Mouse (Mus musculus) myocyte (in vitro differentiated cells): Measurements from ENCODE around the gene Serpina3c.

ENCODE experiments used
- CEBPB ChIP-seq: IDR thresholded peaks from 2 replicates; pipeline ENCODE4 v1.6.1; 2011; ENCODE audit warnings: mild to moderate bottlenecking, moderate library complexity; ENCODE audit not compliant: poor library complexity, insufficient read depth, severe bottlenecking
- E2F4 ChIP-seq: IDR thresholded peaks from one replicate; pipeline ENCODE4 v1.6.1; 2011; ENCODE audit warnings: mild to moderate bottlenecking, control low read depth, moderate library complexity; ENCODE audit not compliant: insufficient read depth
- POLR2A ChIP-seq: IDR thresholded peaks from one replicate; pipeline ENCODE4 v1.6.1; 2011; ENCODE audit warnings: low read depth, mild to moderate bottlenecking, control low read depth, moderate library complexity; ENCODE audit not compliant: insufficient read length
- POLR2AphosphoS2 ChIP-seq: IDR thresholded peaks from one replicate; pipeline ENCODE4 v1.6.1; 2011; ENCODE audit warnings: low read depth, control low read depth; ENCODE audit not compliant: insufficient read length

GRCm38 (mm10) chr12:104108507-104108906, 45.2 kb downstream of the Serpina3c start:
- no peak for TF ChIP-seq E2F4
- TF ChIP-seq CEBPB = no peak
- TF ChIP-seq POLR2AphosphoS2 = no peak
- no peak for TF ChIP-seq POLR2A
